Mouse (Mus musculus) midbrain, postnatal 0 days (tissue): ENCODE measurements at regions not wholly inside any gene's neighbourhood (a gene's known extent, or its start where the extent isn't known, plus 50 kb on each side); places are given as distances from the start of the nearest gene placed in this dataset.
A peak's percentile ranks its signal among the peaks of the same experiment; 100 is the strongest.

Source experiments
- ATAC-seq: fragments of 200-750 bp; cut with Nextera tagmentation; 2 replicates; pipeline ENCODE4 v1.8.0; 2017; ENCODE audit warnings: moderate number of reproducible peaks, mild to moderate bottlenecking, moderate TSS enrichment, moderate library complexity; ENCODE audit not compliant: low FRiP score
- DNase-seq: peaks from one replicate; pipeline ENCODE4 v3.0.0-alpha.2; 2015; ENCODE audit warnings: low spot score
- H3K27ac ChIP-seq: fragments of 300-500 bp; sonication (generic); 2 replicates; pipeline ENCODE4 v1.5.1; 2014; ENCODE audit warnings: low read depth, mild to moderate bottlenecking, low read length, mixed read lengths
- H3K27me3 ChIP-seq: fragments of 300-500 bp; sonication (generic); 2 replicates; pipeline ENCODE4 v1.6.1; 2014; ENCODE audit warnings: low read length, control low read depth, mixed read lengths; ENCODE audit not compliant: insufficient read depth
- H3K36me3 ChIP-seq: fragments of 300-500 bp; sonication (generic); 2 replicates; pipeline ENCODE4 v1.6.1; 2014; ENCODE audit warnings: low read length, control low read depth, mixed read lengths; ENCODE audit not compliant: insufficient read depth
- H3K4me1 ChIP-seq: fragments of 300-500 bp; sonication (generic); 2 replicates; pipeline ENCODE4 v1.6.1; 2014; ENCODE audit warnings: mild to moderate bottlenecking, control low read depth, antibody characterized with exemption, low read length, mixed read lengths; ENCODE audit not compliant: insufficient read depth
- H3K4me2 ChIP-seq: fragments of 300-500 bp; sonication (generic); 2 replicates; pipeline ENCODE4 v1.6.1; 2014; ENCODE audit warnings: low read depth, mild to moderate bottlenecking, low read length, mixed read lengths; ENCODE audit not compliant: poor library complexity, severe bottlenecking
- H3K4me3 ChIP-seq: fragments of 300-500 bp; sonication (generic); 2 replicates; pipeline ENCODE4 v1.5.1; 2014; ENCODE audit warnings: low read depth, mild to moderate bottlenecking, low read length, moderate library complexity
- H3K9ac ChIP-seq: fragments of 300-500 bp; sonication (generic); replicated peaks from 2 replicates; pipeline ENCODE4 v1.6.1; 2014; ENCODE audit warnings: mild to moderate bottlenecking, low read length, moderate library complexity, mixed read lengths; ENCODE audit not compliant: poor library complexity, severe bottlenecking
- H3K9me3 ChIP-seq: fragments of 300-500 bp; sonication (generic); 2 replicates; pipeline ENCODE4 v1.6.1; 2016; ENCODE audit warnings: low read length, control low read depth
- CTCF ChIP-seq: IDR thresholded peaks from 2 replicates; pipeline ENCODE4 v1.5.1; 2016; ENCODE audit warnings: antibody characterized with exemption, mild to moderate bottlenecking
- WGBS: fragments of 180-500 bp; shearing (Covaris S2); extraction: QIAGEN DNeasy Blood & Tissue Kit; methylation state at CpG from one replicate; pipeline ENCODE4 v1.1.7; 2014; 5-methylcytosine and 5-hydroxymethylcytosine counted together

- no peak overlapping the region for H3K27ac ChIP-seq
- ATAC-seq (no peak), DNase-seq (no peak)
- H3K36me3 ChIP-seq, result no peaks in the 10 kb centered on the region
- H3K9me3 ChIP-seq, result no peaks in the 10 kb centered on the region
- TF ChIP-seq CTCF, result no peak
- 78% methylated on average over 4 of the region's 4 CpGs for WGBS
- H3K4me2 ChIP-seq, result no peak overlapping the region
- H3K4me1 ChIP-seq, result no peaks in the 10 kb centered on the region
- H3K4me3 ChIP-seq, result no peak overlapping the region
- no peaks in the 10 kb centered on the region for H3K27me3 ChIP-seq
- no peak overlapping the region for H3K9ac ChIP-seq
Observed at GRCm38 (mm10) chr14:85918894-85919293, 1222.1 kb downstream of the Diaph3 start.

- no peak for TF ChIP-seq CTCF
- 54% methylated on average over 2 of the region's 2 CpGs for WGBS
- no peak overlapping the region for H3K4me3 ChIP-seq
- no peaks in the 10 kb centered on the region for H3K9me3 ChIP-seq
- H3K27ac ChIP-seq, result no peak overlapping the region
- H3K4me1 ChIP-seq, result no peaks in the 10 kb centered on the region
- ATAC-seq (no peak), DNase-seq (no peak)
- no peaks in the 10 kb centered on the region for H3K36me3 ChIP-seq
- no peak overlapping the region for H3K9ac ChIP-seq
- H3K27me3 ChIP-seq, result no peaks in the 10 kb centered on the region
- no peak overlapping the region for H3K4me2 ChIP-seq
Observed at GRCm38 (mm10) chr14:85915761-85916160, 1225.3 kb downstream of the Diaph3 start.

- no peak overlapping the region for H3K27ac ChIP-seq
- no peaks in the 10 kb centered on the region for H3K4me1 ChIP-seq
- ATAC-seq (no peak), DNase-seq (peak; percentile 26)
- H3K27me3 ChIP-seq, result no peaks in the 10 kb centered on the region
- no peak overlapping the region for H3K4me3 ChIP-seq
- WGBS, result 89% methylated on average over 1 of the region's 1 CpGs
- no peaks in the 10 kb centered on the region for H3K9me3 ChIP-seq
- TF ChIP-seq CTCF, result peak; percentile 70
- no peak overlapping the region for H3K9ac ChIP-seq
- no peak overlapping the region for H3K4me2 ChIP-seq
- H3K36me3 ChIP-seq, result no peaks in the 10 kb centered on the region
Observed at GRCm38 (mm10) chr14:85897890-85898289, 1243.1 kb downstream of the Diaph3 start.

- no peak for TF ChIP-seq CTCF
- Histone ChIP-seq H3K4me2 (no peak overlapping the region), H3K27ac (no peak overlapping the region), H3K36me3 (no peaks in the 10 kb centered on the region), H3K27me3 (no peaks in the 10 kb centered on the region), H3K4me3 (no peak overlapping the region), H3K9me3 (no peaks in the 10 kb centered on the region), H3K4me1 (no peaks in the 10 kb centered on the region), H3K9ac (no peak overlapping the region)
- DNase-seq (no peak), ATAC-seq (no peak)
- 32% methylated on average over 3 of the region's 3 CpGs for WGBS
Observed at GRCm38 (mm10) chr14:85861371-85861951, 1279.6 kb downstream of the Diaph3 start.

GRCm38 (mm10) chr14:85849490-85849889 lies 1291.5 kb downstream of the Diaph3 start:
- H3K4me3 ChIP-seq, result no peak overlapping the region
- no peak overlapping the region for H3K4me2 ChIP-seq
- no peak overlapping the region for H3K9ac ChIP-seq
- DNase-seq (no peak), ATAC-seq (no peak)
- H3K9me3 ChIP-seq, result no peaks in the 10 kb centered on the region
- 100% methylated on average over 1 of the region's 1 CpGs for WGBS
- no peaks in the 10 kb centered on the region for H3K27me3 ChIP-seq
- no peaks in the 10 kb centered on the region for H3K36me3 ChIP-seq
- TF ChIP-seq CTCF, result no peak
- H3K4me1 ChIP-seq, result no peaks in the 10 kb centered on the region
- H3K27ac ChIP-seq, result no peak overlapping the region

- Histone ChIP-seq H3K27ac (no peak overlapping the region), H3K36me3 (no peaks in the 10 kb centered on the region), H3K9me3 (no peaks in the 10 kb centered on the region), H3K9ac (no peak overlapping the region), H3K4me1 (no peaks in the 10 kb centered on the region), H3K4me3 (no peak overlapping the region), H3K4me2 (no peak overlapping the region), H3K27me3 (no peaks in the 10 kb centered on the region)
- ATAC-seq, result no peak
- 91% methylated on average over 2 of the region's 2 CpGs for WGBS
- no peak for DNase-seq
- no peak for TF ChIP-seq CTCF
Observed at GRCm38 (mm10) chr14:85835494-85835893, 1305.5 kb downstream of the Diaph3 start.
